Mouse (Mus musculus) midbrain, embryonic 10.5 days (tissue): ENCODE measurements at regions not wholly inside any gene's neighbourhood (a gene's known extent, or its start where the extent isn't known, plus 50 kb on each side); places are given as distances from the start of the nearest gene placed in this dataset.

Source experiments
- DNase-seq: peaks from one replicate; pipeline ENCODE4 v3.0.0-alpha.2; 2017; ENCODE audit warnings: low spot score
- H3K27ac ChIP-seq: fragments of 300-500 bp; sonication (generic); replicated peaks from 2 replicates; pipeline ENCODE4 v1.5.1; 2016; ENCODE audit warnings: mild to moderate bottlenecking
- H3K27me3 ChIP-seq: fragments of 300-500 bp; sonication (generic); 2 replicates; pipeline ENCODE4 v1.6.1; 2016; ENCODE audit warnings: low read depth, mild to moderate bottlenecking; ENCODE audit not compliant: poor library complexity, severe bottlenecking
- H3K36me3 ChIP-seq: fragments of 300-500 bp; sonication (generic); 2 replicates; pipeline ENCODE4 v1.6.1; 2016; ENCODE audit warnings: mild to moderate bottlenecking, moderate library complexity
- H3K4me1 ChIP-seq: fragments of 300-500 bp; sonication (generic); 2 replicates; pipeline ENCODE4 v1.6.1; 2016
- H3K4me3 ChIP-seq: fragments of 300-500 bp; sonication (generic); 2 replicates; pipeline ENCODE4 v1.5.1; 2016; ENCODE audit warnings: mild to moderate bottlenecking, moderate library complexity
- H3K9me3 ChIP-seq: fragments of 300-500 bp; sonication (generic); replicated peaks from 2 replicates; pipeline ENCODE4 v1.6.1; 2016; ENCODE audit warnings: mild to moderate bottlenecking
- WGBS: fragments of 180-500 bp; shearing (Covaris S2); methylation state at CpG from one replicate; pipeline ENCODE4 v1.1.7; 2016; 5-methylcytosine and 5-hydroxymethylcytosine counted together

DNA sequence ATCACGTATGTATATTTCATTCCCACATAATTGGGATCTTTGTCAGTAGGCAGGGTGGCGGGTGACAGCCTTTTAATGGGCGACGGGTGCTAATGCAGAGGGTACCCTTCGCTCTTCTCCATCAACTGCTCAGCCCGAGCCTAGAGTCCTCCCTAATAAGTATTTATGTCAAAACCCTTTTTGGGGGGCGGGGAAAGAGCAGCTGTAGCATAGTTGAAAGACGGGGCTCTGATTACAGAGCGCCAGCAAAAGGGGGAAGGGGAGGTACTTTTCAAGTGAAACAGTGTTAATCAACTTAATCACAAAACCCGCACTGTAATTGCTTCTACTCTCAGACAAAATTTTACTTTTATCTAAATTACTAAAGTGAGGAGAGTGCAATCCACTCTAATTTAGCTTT lies 92.8 kb upstream of the Zfp618 start:
- no peaks in the 10 kb centered on the region for H3K36me3 ChIP-seq
- WGBS = 90% methylated on average over 10 of the region's 10 CpGs
- no peak overlapping the region for H3K4me3 ChIP-seq
- H3K9me3 ChIP-seq = no peaks in the 10 kb centered on the region
- DNase-seq = no peak
- H3K27me3 ChIP-seq = no peaks in the 10 kb centered on the region
- no peaks in the 10 kb centered on the region for H3K4me1 ChIP-seq
- no peak overlapping the region for H3K27ac ChIP-seq

- no peak overlapping the region for H3K4me3 ChIP-seq
- H3K9me3 ChIP-seq = no peaks in the 10 kb centered on the region
- DNase-seq = no peak
- 91% methylated on average over 12 of the region's 12 CpGs for WGBS
- H3K27me3 ChIP-seq = no peaks in the 10 kb centered on the region
- H3K27ac ChIP-seq = no peak overlapping the region
- H3K36me3 ChIP-seq = no peaks in the 10 kb centered on the region
- no peaks in the 10 kb centered on the region for H3K4me1 ChIP-seq
Observed at GRCm38 (mm10) chr4:62873986-62874385, 91.4 kb upstream of the Zfp618 start.

DNA sequence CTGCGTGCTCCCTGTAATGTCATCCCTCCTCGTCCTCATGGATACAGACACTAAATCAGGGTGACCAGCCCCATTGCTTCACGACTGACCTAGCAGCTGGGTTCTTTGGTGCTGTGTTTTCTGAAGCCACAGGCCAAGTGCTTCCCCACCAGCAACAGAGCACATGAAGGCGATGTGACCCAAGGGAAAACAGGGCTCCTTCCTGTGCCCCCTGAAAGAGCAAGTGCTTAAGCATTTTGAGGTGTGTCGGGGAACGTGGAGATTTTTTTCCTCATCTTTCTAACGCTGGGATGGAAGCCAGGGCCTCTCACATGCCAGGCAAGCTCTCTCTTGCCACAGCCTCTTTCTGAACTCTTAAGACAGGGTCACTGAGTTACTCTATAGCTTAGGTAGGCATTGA lies 87.3 kb upstream of the Zfp618 start:
- Histone ChIP-seq H3K27ac (no peak overlapping the region), H3K36me3 (no peaks in the 10 kb centered on the region), H3K4me3 (no peak overlapping the region), H3K4me1 (no peaks in the 10 kb centered on the region), H3K27me3 (no peaks in the 10 kb centered on the region), H3K9me3 (0 out of 2 replicates have a peak, but pooled peaks cover 4% of the 10 kb centered on the region)
- WGBS = 86% methylated on average over 7 of the region's 7 CpGs
- no peak for DNase-seq

- no peak for DNase-seq
- no peaks in the 10 kb centered on the region for H3K27me3 ChIP-seq
- no peak overlapping the region for H3K27ac ChIP-seq
- H3K4me3 ChIP-seq = no peak overlapping the region
- H3K36me3 ChIP-seq = no peaks in the 10 kb centered on the region
- WGBS = 94% methylated on average over 3 of the region's 3 CpGs
- no peaks in the 10 kb centered on the region for H3K4me1 ChIP-seq
- 0 out of 2 replicates have a peak, but pooled peaks cover 4% of the 10 kb centered on the region for H3K9me3 ChIP-seq
Observed at GRCm38 (mm10) chr4:62878927-62879326, 86.4 kb upstream of the Zfp618 start.

DNA sequence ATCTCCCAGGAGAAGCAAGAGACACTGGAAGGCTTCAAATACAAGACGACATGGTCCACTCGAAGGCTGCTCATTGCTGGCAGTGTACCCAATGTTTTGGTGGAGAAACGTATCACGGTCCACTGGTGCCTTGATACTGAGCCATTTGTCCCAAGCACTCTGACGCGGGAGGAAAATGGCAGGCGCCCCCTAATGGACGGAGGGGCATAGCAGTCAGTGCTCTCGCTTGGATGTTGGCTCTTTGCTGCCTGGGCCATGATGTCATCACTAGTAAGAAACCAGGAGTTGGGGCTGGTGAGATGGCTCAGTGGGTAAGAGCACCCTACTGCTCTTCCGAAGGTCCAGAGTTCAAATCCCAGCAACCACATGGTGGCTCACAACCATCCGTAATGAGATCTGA lies 83.5 kb upstream of the Zfp618 start:
- 77% methylated on average over 11 of the region's 11 CpGs for WGBS
- DNase-seq = no peak
- Histone ChIP-seq H3K36me3 (no peaks in the 10 kb centered on the region), H3K4me1 (no peaks in the 10 kb centered on the region), H3K27ac (no peak overlapping the region), H3K4me3 (no peak overlapping the region), H3K9me3 (0 out of 2 replicates have a peak, but pooled peaks cover 4% of the 10 kb centered on the region), H3K27me3 (no peaks in the 10 kb centered on the region)

- DNase-seq = no peak
- no peaks in the 10 kb centered on the region for H3K27me3 ChIP-seq
- 0 out of 2 replicates have a peak, but pooled peaks cover 4% of the 10 kb centered on the region for H3K9me3 ChIP-seq
- H3K4me3 ChIP-seq = no peak overlapping the region
- no peaks in the 10 kb centered on the region for H3K4me1 ChIP-seq
- no peak overlapping the region for H3K27ac ChIP-seq
- H3K36me3 ChIP-seq = no peaks in the 10 kb centered on the region
- 92% methylated on average over 8 of the region's 8 CpGs for WGBS
Observed at GRCm38 (mm10) chr4:62882276-62882675, 83.1 kb upstream of the Zfp618 start.

DNA sequence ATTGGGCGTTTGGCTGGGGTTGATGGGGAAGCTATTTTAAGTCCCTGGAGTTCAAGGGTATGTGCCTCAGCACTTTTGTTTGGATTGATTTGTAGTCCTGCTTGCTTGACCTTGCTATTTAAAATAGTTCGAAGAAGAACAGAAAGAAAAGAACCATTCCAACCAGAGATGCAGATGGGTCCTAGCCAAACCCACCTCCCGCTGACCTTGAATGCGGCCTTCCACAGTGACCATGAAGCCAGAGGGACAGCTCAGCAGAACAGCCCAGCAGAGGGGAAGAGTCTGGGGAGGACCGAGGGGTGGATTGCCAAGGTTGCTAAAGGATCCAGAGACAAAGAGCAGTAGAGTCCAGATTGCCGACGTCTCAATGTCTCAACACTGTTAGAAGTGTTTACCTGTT lies 76.6 kb upstream of the Zfp618 start:
- H3K27ac ChIP-seq = no peak overlapping the region
- no peaks in the 10 kb centered on the region for H3K36me3 ChIP-seq
- WGBS = 86% methylated on average over 7 of the region's 7 CpGs
- H3K27me3 ChIP-seq = peaks cover 5% of the 10 kb centered on the region; the same call in 1 of the 2 replicates
- H3K4me1 ChIP-seq = peaks cover 5% of the 10 kb centered on the region; the same call in 1 of the 2 replicates
- DNase-seq = no peak
- no peak overlapping the region for H3K4me3 ChIP-seq
- no peaks in the 10 kb centered on the region for H3K9me3 ChIP-seq

DNA sequence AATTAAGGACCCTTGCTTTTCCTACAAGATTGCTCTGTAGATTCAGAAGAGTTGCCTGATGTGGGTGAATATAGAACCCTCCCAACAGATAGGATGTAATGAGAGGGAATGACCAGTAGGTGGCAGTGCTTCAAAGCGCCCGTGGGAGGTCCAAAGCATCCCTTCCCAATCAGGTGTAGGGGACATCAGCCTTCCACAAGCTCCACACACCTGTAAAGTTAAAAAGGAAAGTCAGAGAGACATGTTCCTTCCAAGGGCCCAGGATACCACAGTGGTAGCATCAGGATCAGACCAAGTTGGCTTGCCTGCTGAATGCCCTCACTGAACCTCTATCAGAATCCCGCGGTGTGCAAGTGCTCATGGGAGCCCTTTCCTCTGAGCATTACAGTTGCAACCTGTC lies 75.7 kb upstream of the Zfp618 start:
- Histone ChIP-seq H3K27me3 (peaks cover 5% of the 10 kb centered on the region; the same call in 1 of the 2 replicates), H3K4me3 (no peak overlapping the region), H3K9me3 (no peaks in the 10 kb centered on the region), H3K4me1 (peaks cover 5% of the 10 kb centered on the region; the same call in 1 of the 2 replicates), H3K36me3 (no peaks in the 10 kb centered on the region), H3K27ac (no peak overlapping the region)
- WGBS = 42% methylated on average over 4 of the region's 4 CpGs
- peak; percentile 32 for DNase-seq

- Histone ChIP-seq H3K4me3 (no peak overlapping the region), H3K27ac (no peak overlapping the region), H3K9me3 (no peaks in the 10 kb centered on the region), H3K4me1 (peaks cover 5% of the 10 kb centered on the region; the same call in 1 of the 2 replicates), H3K27me3 (peaks cover 5% of the 10 kb centered on the region; the same call in 1 of the 2 replicates), H3K36me3 (no peaks in the 10 kb centered on the region)
- DNase-seq = no peak
- 54% methylated on average over 21 of the region's 21 CpGs for WGBS
Observed at GRCm38 (mm10) chr4:62890588-62891580, 74.5 kb upstream of the Zfp618 start.

DNA sequence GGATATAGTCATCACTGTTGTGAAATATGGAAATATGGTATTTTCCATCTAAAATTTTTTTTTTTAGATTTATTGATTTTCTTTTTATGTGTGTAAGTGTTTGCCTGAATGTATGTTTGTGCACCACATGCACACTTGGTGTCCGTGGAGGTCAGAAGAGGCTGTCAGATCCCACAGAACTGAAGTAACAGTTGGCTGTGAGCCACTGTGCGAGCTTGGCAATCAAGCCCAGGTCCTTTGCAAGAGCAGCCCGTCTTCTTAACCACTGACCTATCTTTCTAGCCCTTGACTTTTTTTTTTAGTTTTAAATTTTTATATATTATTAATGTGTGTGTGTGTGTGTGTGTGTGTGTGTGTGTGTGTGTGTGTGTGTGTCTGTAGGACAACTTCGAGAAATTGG lies 52.5 kb upstream of the Zfp618 start:
- H3K4me1 ChIP-seq = no peaks in the 10 kb centered on the region
- H3K27ac ChIP-seq = no peak overlapping the region
- WGBS = 86% methylated on average over 4 of the region's 4 CpGs
- no peak for DNase-seq
- no peaks in the 10 kb centered on the region for H3K27me3 ChIP-seq
- H3K4me3 ChIP-seq = no peak overlapping the region
- H3K36me3 ChIP-seq = no peaks in the 10 kb centered on the region
- H3K9me3 ChIP-seq = no peaks in the 10 kb centered on the region
